Mouse (Mus musculus) megakaryocyte, embryonic 14.5 days (primary cell): ENCODE measurements around the gene Rpl18a.

Experiments
- FLI1 ChIP-seq: IDR thresholded peaks from 2 replicates; pipeline ENCODE4 v1.6.1; 2012; ENCODE audit warnings: low read length, inconsistent platforms, mixed read lengths
- GATA1 ChIP-seq: IDR thresholded peaks from 3 replicates; pipeline ENCODE4 v1.6.1; 2012; ENCODE audit warnings: mixed read lengths, low read length, inconsistent platforms, borderline replicate concordance

DNA sequence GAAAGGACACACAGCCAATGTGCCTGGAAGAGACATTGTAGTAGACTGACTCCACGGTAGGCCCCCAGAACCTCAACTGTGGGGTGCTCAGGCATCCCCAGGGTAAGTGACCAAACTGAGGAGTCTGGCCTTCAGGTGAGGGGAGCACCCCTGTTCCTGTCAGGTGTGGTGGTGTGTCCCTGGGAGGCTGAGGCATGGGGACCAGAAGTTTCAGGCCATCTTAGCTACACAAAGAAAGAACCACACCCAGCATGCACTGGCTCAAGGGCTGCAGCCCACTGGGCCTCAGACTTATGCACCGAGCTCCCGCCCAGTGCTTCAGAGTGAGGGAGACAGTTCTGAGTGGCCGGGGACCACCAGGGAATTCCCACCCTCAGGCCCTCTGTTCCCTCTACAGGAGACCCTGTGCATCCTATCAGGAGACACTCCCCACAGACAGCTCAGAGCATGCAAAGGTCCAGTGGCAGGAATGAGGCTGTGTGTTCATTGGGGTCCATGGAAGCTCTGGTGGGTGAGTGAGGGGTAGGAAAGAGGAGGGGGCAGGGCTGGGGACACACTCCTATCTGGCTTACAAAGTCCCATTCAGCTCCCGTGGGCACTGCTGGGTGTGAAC is 25.9 kb downstream of the Rpl18a start:
- no peak for TF ChIP-seq GATA1
- no peak for TF ChIP-seq FLI1
